Mouse (Mus musculus): ENCODE data around the gene Mthfsd.

GRCm38 (mm10) chr8:121128531-121129264, 20.5 kb upstream of the Mthfsd start:
- no peak for TF ChIP-seq ZC3H11A (IDR thresholded peaks at IDR 0.05; ENCODE audit: borderline replicate concordance, low read depth, low read length)
- TF ChIP-seq MAFK (IDR thresholded peaks at IDR 0.05; ENCODE audit: insufficient read depth, low read depth, low read length): no peak
